Mouse (Mus musculus) heart, postnatal 14 days (tissue): Measurements from ENCODE around the gene Eef1g. TPM values are rescaled to one million over a fixed set of nuclear protein-coding genes. Genes with fewer than 3 reads are reported as not detected.
A peak's percentile ranks its signal among the peaks of the same experiment; 100 is the strongest.
"Not testable (repeated sequence)": the region's sequence is repeated elsewhere in the genome, so short reads cannot be mapped to it uniquely, and the experiment has no call there.

Source experiments
- DNase-seq, 2 experiments: peaks; one replicate each; pipeline ENCODE4 v3.0.0; 2021 to 2022
- intact Hi-C: fragments of 180-260 bp; cut with DNase I; formaldehyde crosslinking; loops from one replicate; pipeline ENCODE4 v1.15.1; 2025
- total RNA-seq, 2 experiments: library from RNA; stranded (reverse); gene quantifications; 2 replicates each; pipeline ENCODE4 v1.2.3; 2021

Eef1g gene
- total RNA-seq, 2 experiments from 2014 or later, result 220 to 273 TPM

GRCm38 (mm10) chr19:8943047-8943446, 23.8 kb upstream of the Eef1g start:
- intact Hi-C loops, result loop anchor here (5.0 kb wide), 1 partner anchor 56 kb away; the partner anchor contains the start of genes 1810009A15Rik and Gm49416

GRCm38 (mm10) chr19:8944062-8944461, 22.8 kb upstream of the Eef1g start:
- intact Hi-C loops, result loop anchor here (5.0 kb wide), 1 partner anchor 57 kb away; the partner anchor contains the start of genes 1810009A15Rik and Gm49416

More at GRCm38 (mm10) chr19:8943047-8943446, 23.8 kb upstream of the Eef1g start:
- no peak for DNase-seq

GRCm38 (mm10) chr19:8944750-8945149, 22.1 kb upstream of the Eef1g start:
- intact Hi-C loops, result loop anchor here (5.0 kb wide), 1 partner anchor 57 kb away; the partner anchor contains the start of genes 1810009A15Rik and Gm49416
- peak; percentile 74 to 84 for DNase-seq

More at GRCm38 (mm10) chr19:8944062-8944461, 22.8 kb upstream of the Eef1g start:
- no peak for DNase-seq

GRCm38 (mm10) chr19:8945251-8945650, 21.6 kb upstream of the Eef1g start:
- intact Hi-C loops, result no loop called here
- DNase-seq, result no peak

- no peak for DNase-seq
- intact Hi-C loops, result no loop called here
Measured at GRCm38 (mm10) chr19:8946929-8947328, 19.9 kb upstream of the Eef1g start.

- DNase-seq, result no peak
- intact Hi-C loops, result no loop called here
Measured at GRCm38 (mm10) chr19:8950190-8950589, 16.7 kb upstream of the Eef1g start.

GRCm38 (mm10) chr19:8952241-8952640, 14.6 kb upstream of the Eef1g start:
- no peak for DNase-seq
- intact Hi-C loops, result no loop called here

GRCm38 (mm10) chr19:8953135-8954039, 13.5 kb upstream of the Eef1g start, which contains the start of gene Tut1:
Tut1 (plus strand) TSS chr19:8953847.
- intact Hi-C loops, result no loop called here
- DNase-seq, result peak; percentile 85 to 92

GRCm38 (mm10) chr19:8954171-8954570, 12.7 kb upstream of the Eef1g start:
- DNase-seq, result no peak
- intact Hi-C loops, result no loop called here

GRCm38 (mm10) chr19:8962256-8962655, 4.6 kb upstream of the Eef1g start:
- intact Hi-C loops, result no loop called here
- DNase-seq, result no peak

- intact Hi-C loops, result loop anchor here (5.0 kb wide), 1 partner anchor 123 kb away; no protein-coding TSS in a partner anchor
- no peak for DNase-seq
Measured at GRCm38 (mm10) chr19:8965075-8965474, 1.8 kb upstream of the Eef1g start.

GRCm38 (mm10) chr19:8965771-8966170, 1.1 kb upstream of the Eef1g start:
- DNase-seq, result peak in 1 of 2 experiments; percentile 26
- intact Hi-C loops, result loop anchor here (5.0 kb wide), 1 partner anchor 123 kb away; no protein-coding TSS in a partner anchor

GRCm38 (mm10) chr19:8966198-8966589, 647 bp upstream of the Eef1g start:
- DNase-seq, result peak in 1 of 2 experiments; percentile 21
- intact Hi-C loops, result loop anchor here (5.0 kb wide), 1 partner anchor 124 kb away; no protein-coding TSS in a partner anchor

- intact Hi-C loops, result loop anchor here (5.0 kb wide), 1 partner anchor 125 kb away; no protein-coding TSS in a partner anchor
- no peak for DNase-seq
Measured at GRCm38 (mm10) chr19:8967373-8967743, 517 bp downstream of the Eef1g start.

GRCm38 (mm10) chr19:8967893-8968292, 1.1 kb downstream of the Eef1g start:
- DNase-seq, result no peak
- intact Hi-C loops, result loop anchor here (5.0 kb wide), 1 partner anchor 126 kb away; no protein-coding TSS in a partner anchor

GRCm38 (mm10) chr19:8972491-8972890, 5.7 kb downstream of the Eef1g start:
- intact Hi-C loops, result not testable (repeated sequence)

GRCm38 (mm10) chr19:8974638-8975037, 7.8 kb downstream of the Eef1g start:
- intact Hi-C loops, result loop anchor here (5.0 kb wide), 1 partner anchor 117 kb away; no protein-coding TSS in a partner anchor
- DNase-seq, result no peak

More at GRCm38 (mm10) chr19:8972491-8972890, 5.7 kb downstream of the Eef1g start:
- not testable (repeated sequence) for DNase-seq

- no peak for DNase-seq
- intact Hi-C loops, result loop anchor here (5.0 kb wide), 1 partner anchor 118 kb away; no protein-coding TSS in a partner anchor
Measured at GRCm38 (mm10) chr19:8975491-8975890, 8.7 kb downstream of the Eef1g start.

GRCm38 (mm10) chr19:8976535-8976934, 9.7 kb downstream of the Eef1g start:
- DNase-seq, result peak; percentile 65 to 71
- intact Hi-C loops, result loop anchor here (1.0 to 5.0 kb wide), 3 partner anchors 107 to 134 kb away; no protein-coding TSS in a partner anchor

GRCm38 (mm10) chr19:8980771-8981170, 13.9 kb downstream of the Eef1g start:
- DNase-seq, result no peak
- intact Hi-C loops, result no loop called here
